Mouse (Mus musculus): ENCODE measurements at regions not wholly inside any gene's neighbourhood (a gene's known extent, or its start where the extent isn't known, plus 50 kb on each side); places are given as distances from the start of the nearest gene placed in this dataset.

DNA sequence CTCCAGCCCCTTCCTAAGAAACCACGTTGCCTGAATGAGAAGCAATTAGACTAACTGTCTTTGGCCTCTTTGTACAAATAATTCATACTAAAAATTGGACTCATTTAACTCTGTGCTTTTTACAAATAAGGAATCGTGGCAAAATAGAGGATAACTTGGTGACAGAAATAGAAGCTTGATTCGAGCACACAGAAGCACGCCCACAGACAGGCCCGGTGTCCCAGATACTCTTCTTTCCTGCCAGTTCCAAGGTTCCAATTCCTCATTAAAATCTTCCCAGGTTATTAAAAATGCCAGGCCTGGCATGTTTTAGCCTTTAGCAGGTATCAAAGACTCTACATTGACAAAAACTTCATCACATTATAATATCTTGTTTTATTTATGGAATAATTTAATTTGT, 96.2 kb upstream of the Rxylt1 start:
- TF ChIP-seq CTCF (IDR thresholded peaks at IDR 0.05; ENCODE audit: low read depth, low read length) (no peak), POLR2A (IDR thresholded peaks at IDR 0.05; ENCODE audit: extremely low read depth, insufficient read depth, low read length) (no peak)
